Mouse (Mus musculus) right cerebral cortex, postnatal 14 days (tissue): ENCODE measurements around the gene Nptxr.
A peak's percentile ranks its signal among the peaks of the same experiment; 100 is the strongest.

ENCODE experiments used
- DNase-seq: peaks from one replicate; pipeline ENCODE4 v3.0.0; 2022

The Nptxr gene

DNA sequence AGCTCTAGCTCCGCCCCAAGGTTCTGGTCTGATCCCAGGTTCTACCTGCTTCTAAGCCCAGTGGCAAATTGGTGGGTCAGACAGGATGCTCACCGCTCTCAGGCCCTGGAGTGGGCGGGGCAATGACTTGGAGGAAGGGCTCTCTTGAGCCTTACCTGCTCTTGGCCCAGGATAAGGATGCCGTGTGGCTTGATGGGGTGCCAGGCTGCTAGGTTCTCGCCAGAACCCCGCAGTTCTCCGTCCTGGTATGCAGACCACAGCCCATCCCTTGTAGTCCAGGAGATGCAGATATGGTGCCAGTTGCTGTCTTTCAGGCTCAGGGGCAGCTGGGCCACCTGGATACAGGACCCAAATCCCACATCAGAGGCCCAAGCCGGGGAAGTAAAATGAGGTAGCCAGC lies 14.5 kb downstream of the Nptxr start:
- no peak for DNase-seq

- no peak for DNase-seq
These were observed 16.8 kb downstream of the Nptxr start for GRCm38 (mm10) chr15:79787815-79788214.

DNA sequence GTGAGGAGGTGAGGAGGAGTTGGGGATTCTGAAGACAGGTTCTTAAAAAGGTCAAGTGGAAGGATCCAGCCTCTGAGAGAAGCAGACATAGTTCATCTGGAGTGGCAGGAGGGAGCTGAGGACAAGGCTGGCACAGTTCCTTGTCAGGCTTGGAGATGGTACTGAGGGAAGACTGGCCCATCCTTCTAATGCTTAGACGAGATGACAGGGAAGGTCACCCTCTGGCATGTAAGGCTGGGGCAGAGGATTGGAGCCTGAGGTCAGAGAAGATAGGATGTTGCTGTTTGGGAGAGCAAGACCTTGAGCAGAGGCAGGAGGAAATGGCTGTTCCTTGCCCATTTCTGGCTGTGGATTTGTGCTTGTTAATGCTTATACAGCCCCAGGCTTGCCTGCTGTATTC lies 19.5 kb downstream of the Nptxr start:
- DNase-seq, result no peak

DNA sequence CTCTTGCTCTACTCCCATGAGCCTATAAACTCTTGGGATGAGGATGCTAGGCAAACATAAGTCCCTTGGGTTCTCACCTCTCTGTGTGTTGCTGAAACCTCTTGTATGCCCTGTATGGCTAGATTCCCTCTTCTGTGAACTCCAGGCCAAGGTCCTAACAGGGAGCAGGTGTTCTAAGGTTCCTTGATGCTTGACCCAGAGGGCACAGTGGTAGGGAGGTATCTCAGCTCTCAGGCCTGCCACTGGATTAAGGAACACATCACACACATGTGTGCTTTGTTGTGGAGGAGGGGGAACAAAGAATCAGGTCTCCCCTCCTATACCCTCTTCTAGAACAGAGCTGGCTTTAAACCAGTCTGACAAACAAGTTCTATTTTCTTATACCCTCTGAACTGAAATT lies 26.8 kb downstream of the Nptxr start, which contains the start of gene Dnal4:
TSS of gene Dnal4 (minus strand) at position 101 of the 400 bp plus-strand sequence.
- DNase-seq, result no peak

DNA sequence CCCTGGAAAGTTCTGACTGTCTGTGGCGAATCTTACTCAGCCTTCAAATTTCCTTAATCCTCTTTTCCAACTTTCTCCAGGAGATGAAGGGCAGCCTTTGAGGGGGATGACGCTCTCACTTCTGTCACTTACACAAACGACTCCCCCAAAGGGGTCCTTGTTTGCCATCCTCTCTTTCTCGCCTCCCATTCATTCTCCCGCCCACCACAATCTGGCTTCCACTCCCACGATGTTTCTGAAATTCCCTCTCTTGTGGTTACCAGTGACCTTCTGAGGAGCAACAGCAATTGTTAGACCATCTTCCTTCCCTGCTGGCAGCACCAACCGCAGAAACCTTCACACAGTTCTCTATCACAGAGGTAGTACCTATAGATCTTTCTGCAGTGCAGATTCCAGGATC lies 28.9 kb downstream of the Nptxr start:
- DNase-seq, result no peak

DNA sequence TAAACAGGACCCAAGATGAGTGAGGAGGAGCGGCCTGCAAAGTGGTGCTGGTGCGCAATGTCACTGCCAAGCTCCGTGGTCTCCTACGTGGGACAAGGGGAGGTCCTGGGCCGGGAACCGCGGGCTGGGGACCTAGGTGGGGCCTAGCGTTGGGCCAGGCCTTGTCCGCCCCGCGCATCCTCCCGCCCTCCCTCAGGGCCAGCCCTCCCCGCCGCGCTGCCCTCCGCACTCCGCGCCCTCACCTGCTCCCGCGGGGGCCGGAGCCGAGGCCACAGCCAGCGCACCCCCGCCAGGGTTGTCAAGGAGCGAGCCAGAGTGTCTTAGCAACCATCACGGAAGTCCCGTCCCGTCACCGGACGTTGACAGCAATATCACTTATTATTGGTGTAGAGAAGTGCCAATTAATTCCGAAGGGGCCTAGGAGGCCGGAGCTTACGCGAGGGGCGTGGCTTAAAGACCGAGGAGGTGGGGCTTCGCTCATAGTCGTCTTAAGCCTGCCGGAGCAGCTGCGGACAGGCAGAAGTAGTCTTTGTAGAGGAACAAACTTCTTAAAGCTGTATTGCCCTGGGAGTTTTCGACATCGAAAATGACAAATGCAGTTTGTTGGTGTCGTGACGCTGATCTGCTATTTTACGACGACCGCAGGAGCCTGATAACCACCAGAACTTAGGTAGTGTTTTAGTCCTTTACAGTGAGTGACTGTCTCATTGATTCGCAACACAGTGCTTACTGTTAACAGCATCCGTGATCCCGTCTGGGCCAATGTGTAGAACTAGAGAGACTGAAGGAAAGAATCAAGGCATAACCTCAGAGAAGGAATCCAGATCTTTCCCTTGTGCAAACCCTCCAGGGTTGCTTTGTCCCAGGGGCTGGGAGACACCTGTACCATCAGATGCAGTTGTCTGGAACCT lies 30.2 kb downstream of the Nptxr start:
- peak; percentile 95 for DNase-seq

DNA sequence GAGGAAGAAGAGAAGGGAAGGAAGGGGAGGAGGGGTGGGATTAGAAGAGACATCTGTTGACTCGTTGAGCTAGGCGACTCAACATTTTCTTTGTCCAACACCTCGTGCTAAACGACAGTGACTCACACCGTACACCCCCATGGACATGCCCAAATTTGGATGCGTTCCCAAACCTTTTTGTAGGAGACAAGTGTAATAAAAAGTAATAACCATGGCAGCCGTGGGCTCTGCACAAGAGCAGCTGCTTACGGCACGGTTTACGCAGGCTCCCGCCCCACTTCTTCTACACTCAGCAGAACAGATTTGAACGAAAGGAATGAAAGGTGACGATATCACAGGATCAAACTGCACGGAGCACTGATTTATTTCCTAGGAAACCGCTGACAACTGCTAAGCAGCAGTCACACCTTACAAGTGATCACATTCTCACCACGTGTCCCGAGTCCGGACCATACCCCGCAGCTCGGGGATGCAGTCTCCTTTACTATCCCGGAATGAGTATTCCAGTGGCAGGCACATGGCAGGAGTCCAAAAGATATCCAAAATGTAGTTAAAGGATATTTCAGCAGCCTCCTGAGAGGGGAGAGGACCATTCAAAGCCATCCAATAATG lies 33.8 kb downstream of the Nptxr start:
- DNase-seq, result no peak

DNA sequence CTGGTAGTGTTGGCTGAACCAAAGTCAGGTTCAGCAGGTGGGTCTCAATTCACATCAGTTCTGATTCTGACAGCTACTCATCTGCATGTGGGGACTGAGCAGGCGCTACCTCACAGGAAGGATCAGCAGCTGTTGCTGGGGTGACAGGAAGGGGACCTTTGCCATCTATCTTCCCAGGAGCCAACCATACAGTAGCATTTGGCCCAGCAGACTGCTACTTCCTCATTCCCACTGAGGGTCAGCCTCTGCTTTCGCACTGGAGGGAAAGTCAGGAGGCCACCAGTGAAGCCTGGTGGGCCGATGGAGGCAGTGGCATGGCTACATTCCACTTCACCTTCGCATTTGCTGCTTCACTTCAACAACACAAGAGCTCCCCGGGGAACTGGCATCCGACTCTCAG lies 36.3 kb downstream of the Nptxr start:
- DNase-seq, result no peak

DNA sequence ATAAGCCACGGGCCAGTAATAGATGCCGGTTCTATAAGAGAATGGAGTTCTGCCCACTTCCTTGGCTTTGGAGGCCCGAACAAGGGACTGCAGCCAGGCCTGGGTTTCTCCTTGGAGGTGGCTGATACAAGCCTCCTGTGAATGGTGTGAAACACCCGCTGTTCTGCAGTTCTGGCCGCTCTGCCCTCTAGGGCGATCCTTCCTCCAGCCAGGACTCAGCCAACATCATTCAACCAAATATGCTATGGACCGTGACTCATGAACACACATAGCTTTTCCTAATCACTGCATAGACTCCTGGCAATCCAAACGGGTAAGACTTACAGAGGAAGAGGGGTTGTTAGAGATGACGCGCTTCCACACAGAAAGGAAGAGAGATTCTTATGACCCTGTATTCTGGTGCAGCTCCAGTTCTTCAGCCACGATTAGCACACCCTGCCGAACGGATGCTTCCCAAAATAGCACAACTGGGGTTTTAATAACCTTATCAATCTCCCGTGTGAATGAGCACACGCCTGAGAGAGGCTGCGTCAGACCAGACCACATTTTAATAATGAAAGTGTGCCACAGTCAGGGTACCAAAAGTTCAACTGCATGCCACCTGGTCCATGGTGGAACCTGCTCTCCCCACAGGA lies 37.1 kb downstream of the Nptxr start:
- no peak for DNase-seq

GRCm38 (mm10) chr15:79766586-79767071 lies 37.9 kb downstream of the Nptxr start:
- no peak for DNase-seq

GRCm38 (mm10) chr15:79766168-79766567 lies 38.4 kb downstream of the Nptxr start:
- DNase-seq, result no peak

DNA sequence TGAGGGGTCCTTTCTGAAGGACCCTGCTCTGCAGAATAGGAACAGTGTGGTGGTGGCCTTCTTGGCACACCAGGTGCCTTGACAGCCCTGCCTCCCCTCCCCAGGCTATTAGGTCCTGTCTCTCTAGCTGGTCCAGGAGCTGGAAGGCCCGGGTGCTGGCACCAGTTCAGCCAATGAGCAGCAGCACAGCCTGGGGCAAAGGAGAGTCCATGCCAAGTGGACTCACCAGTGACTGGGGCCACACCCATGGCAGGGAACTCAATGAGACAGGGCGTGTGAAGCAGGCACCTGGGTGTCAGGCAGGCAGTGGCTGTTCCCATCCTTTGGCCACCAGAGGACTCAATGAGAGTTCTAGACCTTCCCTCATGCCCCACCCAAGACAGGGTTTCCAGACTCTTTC lies 39.2 kb downstream of the Nptxr start:
- no peak for DNase-seq

DNA sequence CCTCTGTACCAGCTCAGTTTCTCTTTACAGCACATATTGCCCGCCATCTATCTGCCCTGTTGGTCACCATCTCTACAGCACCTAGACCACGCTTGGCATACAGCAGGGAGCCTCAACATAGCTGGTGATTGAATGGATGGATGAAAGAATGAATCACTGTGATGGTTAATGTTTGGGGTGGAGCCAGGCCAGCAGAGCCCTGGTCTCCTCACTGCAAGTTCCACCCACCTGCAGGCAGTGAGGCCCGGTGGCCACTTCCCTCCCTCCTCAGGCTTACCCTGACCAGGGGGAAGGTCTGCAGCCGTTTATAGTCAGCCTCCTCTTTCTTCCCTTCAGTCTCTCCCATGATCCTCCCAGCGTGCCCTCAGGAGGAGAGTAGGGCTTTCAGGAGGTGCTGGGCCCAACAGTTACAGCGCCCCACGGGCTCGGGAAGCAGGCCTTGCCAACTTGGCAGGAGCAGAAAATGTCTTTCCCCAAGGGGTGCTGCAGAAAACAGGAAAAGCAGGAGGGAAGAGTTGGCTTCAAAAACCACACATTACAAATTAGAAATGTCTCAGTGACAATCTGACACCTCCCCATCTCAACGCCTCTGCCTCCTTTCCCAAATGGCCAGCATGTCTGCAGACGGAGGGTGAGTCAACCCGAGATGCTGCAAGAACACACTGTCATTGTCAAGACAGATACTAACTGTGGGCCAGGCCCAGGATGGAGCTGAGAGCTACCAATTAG lies 39.9 kb downstream of the Nptxr start:
- DNase-seq, result no peak

- DNase-seq, result no peak
These were observed 40.8 kb downstream of the Nptxr start for GRCm38 (mm10) chr15:79763601-79764246.

DNA sequence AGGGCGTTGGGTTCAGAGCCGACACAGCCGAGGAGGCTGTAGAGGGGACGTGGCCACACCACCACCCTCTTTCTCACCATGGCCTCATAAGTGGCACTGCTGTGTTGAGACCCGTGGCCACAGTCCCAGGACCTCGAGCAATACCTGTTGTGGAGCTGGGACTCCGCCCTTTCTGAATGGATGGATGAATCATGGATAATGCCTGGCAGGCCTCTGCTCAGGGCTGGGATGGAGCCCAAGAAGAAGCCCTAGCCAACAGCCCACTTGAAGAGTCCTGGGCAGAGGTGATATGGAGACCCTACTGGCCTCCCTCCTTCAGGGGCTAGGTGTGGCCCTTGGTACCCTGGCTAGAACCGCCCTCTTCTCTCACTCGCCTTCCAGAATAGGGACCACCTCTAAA lies 41.6 kb downstream of the Nptxr start:
- DNase-seq, result no peak

GRCm38 (mm10) chr15:79760956-79761355 lies 43.6 kb downstream of the Nptxr start:
- no peak for DNase-seq

GRCm38 (mm10) chr15:79757118-79757517 lies 47.4 kb downstream of the Nptxr start:
- no peak for DNase-seq

DNA sequence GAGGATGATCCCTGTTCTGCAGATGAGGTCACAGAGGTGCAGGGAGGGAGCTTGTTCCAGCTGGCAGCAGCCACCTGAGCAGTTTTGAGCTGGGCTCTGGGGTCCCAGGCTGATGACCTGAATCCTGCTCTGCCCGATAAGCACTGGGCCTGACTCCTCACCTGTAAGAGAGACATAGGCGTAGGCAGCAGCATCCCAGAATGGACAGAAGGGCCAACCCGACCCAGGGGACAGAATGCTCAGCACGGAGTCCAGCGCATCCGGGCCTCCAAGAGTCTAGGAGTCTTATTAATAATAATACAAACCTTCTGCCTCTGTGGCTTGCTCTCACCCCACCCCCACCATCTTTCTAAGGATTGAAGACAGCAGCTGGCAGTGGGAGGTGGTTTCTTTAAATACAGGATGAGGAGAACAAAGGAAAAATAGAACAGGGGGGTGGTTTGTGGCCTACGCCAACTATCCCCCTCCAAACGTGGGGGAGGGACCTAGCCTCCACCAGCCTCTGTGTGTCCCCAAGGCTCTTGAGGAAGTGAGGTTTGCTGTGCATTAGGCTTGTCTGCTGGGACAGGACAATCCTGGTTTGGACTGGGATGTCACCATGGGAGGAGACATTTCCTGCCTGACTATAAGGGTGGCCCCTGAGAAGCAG lies 48.5 kb downstream of the Nptxr start:
- peak; percentile 24 for DNase-seq

- DNase-seq, result no peak
These were observed 49.4 kb downstream of the Nptxr start for GRCm38 (mm10) chr15:79755176-79755575.

DNA sequence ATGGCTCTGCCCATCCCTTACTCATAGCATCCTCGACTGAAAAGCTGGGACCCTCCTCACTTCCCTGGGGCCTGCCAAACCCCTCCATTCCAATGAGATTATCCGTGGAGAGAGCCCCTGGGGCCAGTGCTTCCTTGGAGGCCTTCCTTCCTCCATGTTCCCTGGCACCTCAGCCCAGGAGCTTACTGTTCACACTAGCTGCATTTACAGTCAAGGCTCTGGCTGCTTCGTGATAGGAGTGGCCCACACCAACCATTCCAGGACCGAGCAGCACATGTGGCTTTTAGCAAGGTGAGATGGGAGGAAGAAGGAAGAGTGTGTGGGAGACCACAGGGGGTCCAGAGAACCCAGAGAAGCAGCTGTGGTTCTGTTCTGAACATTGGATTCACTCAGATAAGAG lies 50.7 kb downstream of the Nptxr start:
- DNase-seq, result no peak

GRCm38 (mm10) chr15:79753420-79753752 lies 51.2 kb downstream of the Nptxr start:
- DNase-seq, result peak; percentile 8
